Mouse (Mus musculus) heart, embryonic 12.5 days (tissue): ENCODE data around the gene Rb1. TPM values are rescaled to one million over a fixed set of nuclear protein-coding genes. Genes with fewer than 3 reads are reported as not detected.
A peak's percentile ranks its signal among the peaks of the same experiment; 100 is the strongest.

Experiments used
- ATAC-seq: fragments of 200-750 bp; cut with Nextera tagmentation; 2 replicates; pipeline ENCODE4 v1.8.0; 2017; ENCODE audit warnings: moderate TSS enrichment, moderate library complexity; ENCODE audit not compliant: insufficient number of reproducible peaks, low FRiP score
- H3K27ac ChIP-seq: fragments of 300-500 bp; sonication (generic); 2 replicates; pipeline ENCODE4 v1.5.1; 2016; ENCODE audit warnings: mild to moderate bottlenecking, moderate library complexity; ENCODE audit not compliant: poor library complexity, severe bottlenecking
- H3K27me3 ChIP-seq: fragments of 300-500 bp; sonication (generic); replicated peaks from 2 replicates; pipeline ENCODE4 v1.6.1; 2016; ENCODE audit warnings: mild to moderate bottlenecking, moderate library complexity
- H3K36me3 ChIP-seq: fragments of 300-500 bp; sonication (generic); 2 replicates; pipeline ENCODE4 v1.6.1; 2016; ENCODE audit warnings: mild to moderate bottlenecking, moderate library complexity
- H3K4me1 ChIP-seq: fragments of 300-500 bp; sonication (generic); replicated peaks from 2 replicates; pipeline ENCODE4 v1.6.1; 2016; ENCODE audit warnings: mild to moderate bottlenecking
- H3K4me2 ChIP-seq: fragments of 300-500 bp; sonication (generic); 2 replicates; pipeline ENCODE4 v1.6.1; 2016; ENCODE audit warnings: mild to moderate bottlenecking, moderate library complexity
- H3K4me3 ChIP-seq: fragments of 300-500 bp; sonication (generic); 2 replicates; pipeline ENCODE4 v1.5.1; 2016; ENCODE audit warnings: mild to moderate bottlenecking
- H3K9ac ChIP-seq: fragments of 300-500 bp; sonication (generic); 2 replicates; pipeline ENCODE4 v1.6.1; 2016; ENCODE audit warnings: mild to moderate bottlenecking, moderate library complexity
- H3K9me3 ChIP-seq: fragments of 300-500 bp; sonication (generic); replicated peaks from 2 replicates; pipeline ENCODE4 v1.6.1; 2016; ENCODE audit warnings: mild to moderate bottlenecking, moderate library complexity
- WGBS: fragments of 180-500 bp; shearing (Covaris S2); methylation state at CpG from one replicate; pipeline ENCODE4 v1.1.7; 2016; 5-methylcytosine and 5-hydroxymethylcytosine counted together
- polyA plus RNA-seq: library from polyadenylated mRNA; unstranded; fragments of >200 nt; fragmentation: Nextera tagmentation; extraction: Ambion mirVana; gene quantifications from 2 replicates; pipeline ENCODE4 v1.2.1, GENCODE M21; 2016

Gene Rb1
- polyA plus RNA-seq, 1 experiment from 2014 or later: 18.1 TPM

- Histone ChIP-seq H3K4me2 (no peak overlapping the region), H3K4me1 (peaks cover 14% of the 10 kb centered on the region), H3K9me3 (no peaks in the 10 kb centered on the region), H3K4me3 (no peak overlapping the region), H3K9ac (no peak overlapping the region), H3K27ac (no peak overlapping the region), H3K27me3 (no peaks in the 10 kb centered on the region), H3K36me3 (peaks cover 16% of the 10 kb centered on the region)
- 54% methylated on average over 3 of the region's 3 CpGs for WGBS
- no peak for ATAC-seq
These were observed 178.9 kb downstream of the Rb1 start for GRCm38 (mm10) chr14:73146721-73147120.

GRCm38 (mm10) chr14:73145531-73145930, 180.1 kb downstream of the Rb1 start:
- Histone ChIP-seq H3K36me3 (peaks cover 12% of the 10 kb centered on the region), H3K4me1 (peaks cover 14% of the 10 kb centered on the region), H3K9me3 (no peaks in the 10 kb centered on the region), H3K9ac (no peak overlapping the region), H3K27ac (no peak overlapping the region), H3K4me2 (no peak overlapping the region), H3K27me3 (no peaks in the 10 kb centered on the region), H3K4me3 (no peak overlapping the region)
- 84% methylated on average over 4 of the region's 4 CpGs for WGBS
- ATAC-seq: no peak

- H3K27me3 ChIP-seq: no peaks in the 10 kb centered on the region
- peak overlapping the region; percentile 89 for H3K9ac ChIP-seq
- H3K4me3 ChIP-seq: peak overlapping the region; percentile 68
- H3K27ac ChIP-seq: peak overlapping the region; percentile 97
- 36% methylated on average over 25 of the region's 25 CpGs for WGBS
- ATAC-seq: peak; percentile 26
- peaks cover 10% of the 10 kb centered on the region for H3K36me3 ChIP-seq
- H3K4me1 ChIP-seq: peaks cover 14% of the 10 kb centered on the region
- peak overlapping the region; percentile 77 for H3K4me2 ChIP-seq
- H3K9me3 ChIP-seq: no peaks in the 10 kb centered on the region
These were observed 181.8 kb downstream of the Rb1 start for GRCm38 (mm10) chr14:73143710-73144420.

GRCm38 (mm10) chr14:73142896-73143709, 182.5 kb downstream of the Rb1 start:
- ATAC-seq: peak; percentile 87
- Histone ChIP-seq H3K9ac (peak overlapping the region; percentile 89), H3K4me2 (peak overlapping the region; percentile 77), H3K27me3 (no peaks in the 10 kb centered on the region), H3K9me3 (no peaks in the 10 kb centered on the region), H3K27ac (peak overlapping the region; percentile 97), H3K4me3 (peak overlapping the region; percentile 68), H3K4me1 (peaks cover 14% of the 10 kb centered on the region), H3K36me3 (peaks cover 10% of the 10 kb centered on the region)
- WGBS: under 1% methylated on average over 80 of the region's 88 CpGs

GRCm38 (mm10) chr14:73142421-73142895, 183.2 kb downstream of the Rb1 start:
- peaks cover 14% of the 10 kb centered on the region for H3K4me1 ChIP-seq
- peak; percentile 26; the same call in 1 of the 2 replicates for ATAC-seq
- H3K36me3 ChIP-seq: peaks cover 10% of the 10 kb centered on the region
- H3K9ac ChIP-seq: peak overlapping the region; percentile 89
- WGBS: 2% methylated on average over 11 of the region's 11 CpGs
- H3K27ac ChIP-seq: peak overlapping the region; percentile 97
- H3K4me3 ChIP-seq: peak overlapping the region; percentile 68
- H3K4me2 ChIP-seq: peak overlapping the region; percentile 77
- no peaks in the 10 kb centered on the region for H3K27me3 ChIP-seq
- no peaks in the 10 kb centered on the region for H3K9me3 ChIP-seq

- Histone ChIP-seq H3K9me3 (no peaks in the 10 kb centered on the region), H3K4me3 (no peak overlapping the region), H3K4me1 (peaks cover 14% of the 10 kb centered on the region), H3K9ac (no peak overlapping the region), H3K27me3 (no peaks in the 10 kb centered on the region), H3K27ac (no peak overlapping the region), H3K36me3 (peaks cover 10% of the 10 kb centered on the region), H3K4me2 (no peak overlapping the region)
- ATAC-seq: no peak
- WGBS: 84% methylated on average over 3 of the region's 3 CpGs
These were observed 183.8 kb downstream of the Rb1 start for GRCm38 (mm10) chr14:73141800-73142199.

GRCm38 (mm10) chr14:73139866-73140265, 185.8 kb downstream of the Rb1 start:
- H3K27ac ChIP-seq: no peak overlapping the region
- no peaks in the 10 kb centered on the region for H3K36me3 ChIP-seq
- no peak overlapping the region for H3K4me2 ChIP-seq
- H3K9me3 ChIP-seq: no peaks in the 10 kb centered on the region
- 73% methylated on average over 5 of the region's 5 CpGs for WGBS
- H3K27me3 ChIP-seq: no peaks in the 10 kb centered on the region
- ATAC-seq: no peak
- no peak overlapping the region for H3K9ac ChIP-seq
- peaks cover 11% of the 10 kb centered on the region for H3K4me1 ChIP-seq
- no peak overlapping the region for H3K4me3 ChIP-seq

- Histone ChIP-seq H3K9ac (no peak overlapping the region), H3K4me2 (no peak overlapping the region), H3K36me3 (no peaks in the 10 kb centered on the region), H3K9me3 (no peaks in the 10 kb centered on the region), H3K27me3 (no peaks in the 10 kb centered on the region), H3K27ac (no peak overlapping the region), H3K4me1 (0 out of 2 replicates have a peak, but pooled peaks cover 3% of the 10 kb centered on the region), H3K4me3 (no peak overlapping the region)
- 83% methylated on average over 7 of the region's 7 CpGs for WGBS
- ATAC-seq: no peak
These were observed 187.1 kb downstream of the Rb1 start for GRCm38 (mm10) chr14:73138483-73138882.

GRCm38 (mm10) chr14:73137234-73137633, 188.4 kb downstream of the Rb1 start:
- no peaks in the 10 kb centered on the region for H3K36me3 ChIP-seq
- H3K9ac ChIP-seq: no peak overlapping the region
- 56% methylated on average over 5 of the region's 5 CpGs for WGBS
- ATAC-seq: no peak
- H3K27me3 ChIP-seq: no peaks in the 10 kb centered on the region
- H3K4me2 ChIP-seq: no peak overlapping the region
- 0 out of 2 replicates have a peak, but pooled peaks cover 1% of the 10 kb centered on the region for H3K4me1 ChIP-seq
- H3K9me3 ChIP-seq: no peaks in the 10 kb centered on the region
- H3K27ac ChIP-seq: no peak overlapping the region
- H3K4me3 ChIP-seq: no peak overlapping the region
